In the genomic region with DNA sequence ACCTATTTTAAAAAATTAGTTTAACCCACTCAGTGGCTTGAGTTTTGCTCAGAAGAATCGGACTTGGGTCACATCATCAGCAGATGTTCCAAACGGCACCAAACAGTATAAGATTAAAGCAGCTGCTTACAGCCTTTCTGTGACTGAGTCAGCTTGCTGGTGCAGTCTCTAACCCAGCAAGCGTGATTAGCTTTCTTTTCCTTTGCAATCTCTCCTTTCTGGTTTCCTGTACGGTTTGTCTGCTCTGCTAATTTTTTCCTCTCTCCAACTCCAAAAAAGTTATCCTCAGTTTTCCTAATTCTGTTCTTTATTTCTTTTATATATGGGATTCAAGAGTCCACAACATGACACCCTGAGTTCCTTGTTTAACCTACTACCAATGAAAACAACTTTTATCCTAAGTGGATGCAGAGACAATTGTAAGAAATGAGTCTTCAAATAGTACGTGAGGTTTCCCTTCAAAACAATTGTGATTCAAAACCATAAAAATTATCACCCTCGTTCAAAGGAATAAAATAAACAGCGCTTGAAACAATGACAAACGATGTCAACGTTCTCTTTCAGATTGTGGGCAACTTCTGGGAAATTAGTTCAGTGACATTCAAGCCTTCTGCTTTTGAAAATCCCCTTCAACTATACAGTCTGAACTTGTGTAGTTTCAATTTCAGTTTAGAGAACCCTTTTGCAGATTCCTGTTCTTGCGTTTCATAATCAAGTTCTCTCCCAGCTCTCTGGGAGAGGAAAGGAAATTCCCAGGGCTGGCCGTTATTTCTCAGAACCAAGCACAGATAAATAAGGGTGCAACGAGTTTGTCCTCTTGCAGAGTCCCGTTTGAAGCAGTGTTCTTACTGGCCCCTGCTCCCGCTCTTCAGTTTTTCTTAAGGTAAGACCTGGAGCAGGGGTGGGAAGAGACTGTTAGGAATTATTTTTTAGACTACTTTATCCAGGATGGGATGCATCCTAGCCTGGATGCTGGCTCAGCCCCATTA, we compare ENCODE assay signal across 10 mouse cellular contexts. TPM values are rescaled to one million over a fixed set of nuclear protein-coding genes. Genes with fewer than 3 reads are reported as not detected.
DNase-seq lines count a peak whose midpoint lies in the region; ATAC-seq and TF ChIP-seq lines count a peak whose summit lies in the region.
"Had no signal": no experiment of that assay in that cellular context is flagged by ENCODE, and none has a peak within 500 bp of the region (broad histone marks: within the 10 kb centered on the region; RNA-seq: fewer than 3 reads in every experiment).

No protein-coding gene starts in this region.

- peak; percentile 56 to 71 for DNase-seq in heart, adult 18-20 months
- DNase-seq in heart, postnatal 4 days: no peak
- DNase-seq in lung, postnatal 36 days: peak; percentile 57
- no peak for DNase-seq in left cerebral cortex, adult 8-10 months (ENCODE audit: low spot score in 2 of 2)
- DNase-seq in urinary bladder, postnatal 4 days (ENCODE audit: low spot score in 2 of 2): no peak

- peak overlapping the region; percentile 50 for H3K4me2 ChIP-seq in intestine, embryonic 16.5 days (ENCODE audit: low read depth, low read length)

- WGBS in intestine, embryonic 16.5 days: 41% methylated on average over 14 of the region's 14 CpGs

- no peak overlapping the region for H3K9ac ChIP-seq in intestine, embryonic 16.5 days (ENCODE audit: low read depth, low read length)

- no peaks in the 10 kb centered on the region for H3K36me3 ChIP-seq in intestine, embryonic 16.5 days (ENCODE audit: control insufficient read depth, insufficient read depth, low read length)

- peaks cover 9% of the 10 kb centered on the region for H3K4me1 ChIP-seq in bone marrow macrophage, adult 2 months (ENCODE audit: control insufficient read depth, insufficient read depth, low read length)
- peaks cover 3% of the 10 kb centered on the region; the same call in 1 of the 2 replicates for H3K4me1 ChIP-seq in intestine, embryonic 16.5 days (ENCODE audit: control insufficient read depth, insufficient read depth, low read length)

- ATAC-seq in intestine, embryonic 16.5 days: no peak
- ATAC-seq in erythroid progenitor cell, adult 5-6 weeks (replicated peaks; ENCODE audit: low FRiP score, poor library complexity, severe bottlenecking): no peak

- no peak for TF ChIP-seq POLR2A in bone marrow macrophage, adult 2 months (IDR thresholded peaks at IDR 0.05; ENCODE audit: borderline replicate concordance, low read depth, low read length)

- H3K27ac ChIP-seq in bone marrow macrophage, adult 2 months (ENCODE audit: insufficient read depth, low read depth, low read length): no peak overlapping the region
- peak overlapping the region; percentile 20; the same call in 1 of the 2 replicates for H3K27ac ChIP-seq in intestine, embryonic 16.5 days (ENCODE audit: low read length)

- H3K27me3 ChIP-seq in intestine, embryonic 16.5 days (replicated peaks; ENCODE audit: control insufficient read depth, insufficient read depth, low read length): no peaks in the 10 kb centered on the region
- H3K27me3 ChIP-seq: Patski had no signal

- TF ChIP-seq CTCF in bone marrow macrophage, adult 2 months (IDR thresholded peaks at IDR 0.05; ENCODE audit: low read depth, low read length): no peak

- H3K4me3 ChIP-seq in bone marrow macrophage, adult 2 months (ENCODE audit: insufficient read depth, low read length): peak overlapping the region; percentile 61
- H3K4me3 ChIP-seq in intestine, embryonic 16.5 days (ENCODE audit: low read length): peak overlapping the region; percentile 30

- no peaks in the 10 kb centered on the region for H3K9me3 ChIP-seq in intestine, embryonic 16.5 days (ENCODE audit: control insufficient read depth, low read length)

RNA-seq across cellular contexts. Expression of a gene that starts 2.6 kb away (rescaled TPM):
- total RNA-seq in heart, adult 18-20 months (2021): 10 to 100 TPM in 1 of 2 experiments, 1 to 10 TPM in 1; 7.0 to 15.6 TPM
- 1 to 10 TPM; 2.5 to 3.2 TPM for total RNA-seq in heart, postnatal 4 days (2021)
- polyA plus RNA-seq in bone marrow macrophage, adult 2 months (2012; ENCODE audit: insufficient read depth, insufficient read length, missing spikeins): 8.3 and 9.6 TPM in 2 replicates
- polyA plus RNA-seq in intestine, embryonic 16.5 days (2015; fragmentation: Nextera tagmentation; extraction: Ambion mirVana): 0.18 and 0.20 TPM in 2 replicates
- total RNA-seq in left cerebral cortex, adult 8-10 months (2022): 1 to 10 TPM; 2.4 to 5.2 (median 3.3) TPM
- total RNA-seq in erythroid progenitor cell, adult 5-6 weeks (2015; ENCODE audit: low replicate concordance): not detected in 2 replicates
- 1.1 and 3.5 TPM in 2 replicates for total RNA-seq in erythroid progenitor cell, adult 5-6 weeks (2017; ENCODE audit: low replicate concordance)
- polyA plus RNA-seq: limb, embryonic 11.5 days had no signal

RNA-seq across cellular contexts. Expression of a gene that starts 33.7 kb away (rescaled TPM):
- 10 to 100 TPM in 1 of 2 experiments, 1 to 10 TPM in 1; 8.5 to 31.7 TPM for total RNA-seq in heart, adult 18-20 months (2021)
- 1 to 10 TPM; 5.3 to 5.6 TPM for total RNA-seq in heart, postnatal 4 days (2021)
- polyA plus RNA-seq in bone marrow macrophage, adult 2 months (2012; ENCODE audit: insufficient read depth, insufficient read length, missing spikeins): 18.6 and 20.4 TPM in 2 replicates
- 6.8 and 7.2 TPM in 2 replicates for polyA plus RNA-seq in intestine, embryonic 16.5 days (2015; fragmentation: Nextera tagmentation; extraction: Ambion mirVana)
- total RNA-seq in left cerebral cortex, adult 8-10 months (2022): 1 to 10 TPM; 2.9 to 3.4 (median 3.3) TPM
- total RNA-seq in erythroid progenitor cell, adult 5-6 weeks (2015; ENCODE audit: low replicate concordance): 15.1 and 20.9 TPM in 2 replicates
- 16.0 and 22.7 TPM in 2 replicates for total RNA-seq in erythroid progenitor cell, adult 5-6 weeks (2017; ENCODE audit: low replicate concordance)

Comparison
In these comparisons a context has a peak if more than half of its experiments do, and no peak if none do; other contexts are left out.
1. DNase-seq: peak in heart, adult 18-20 months (2 of 2) and lung, postnatal 36 days (single experiment); none in heart, postnatal 4 days (single experiment), left cerebral cortex, adult 8-10 months (0 of 2) and urinary bladder, postnatal 4 days (0 of 2).